Mouse (Mus musculus) embryonic fibroblast, embryonic 13.5 days (primary cell): ENCODE results near the gene Syk. TPM values are rescaled to one million over a fixed set of nuclear protein-coding genes. Genes with fewer than 3 reads are reported as not detected.
A peak's percentile ranks its signal among the peaks of the same experiment; 100 is the strongest.

ENCODE experiments used
- H3K27ac ChIP-seq: 2 replicates; pipeline ENCODE4 v1.5.1; 2012; ENCODE audit warnings: low read length, control low read depth, inconsistent platforms; ENCODE audit not compliant: insufficient read depth
- H3K4me1 ChIP-seq: 2 replicates; pipeline ENCODE4 v1.6.1; 2011; ENCODE audit warnings: low read length; ENCODE audit not compliant: control insufficient read depth, insufficient read depth
- H3K4me3 ChIP-seq: 2 replicates; pipeline ENCODE4 v1.5.1; 2011; ENCODE audit warnings: mild to moderate bottlenecking, control low read depth, low read length; ENCODE audit not compliant: insufficient read depth
- CTCF ChIP-seq: IDR thresholded peaks from 2 replicates; pipeline ENCODE4 v1.5.1; 2011; ENCODE audit warnings: mild to moderate bottlenecking, control low read depth, low read length, moderate library complexity, borderline replicate concordance; ENCODE audit not compliant: insufficient read depth
- POLR2A ChIP-seq: IDR thresholded peaks from 2 replicates; pipeline ENCODE4 v1.6.1; 2011; ENCODE audit warnings: low read depth, mild to moderate bottlenecking, control low read depth, low read length, moderate library complexity
- polyA plus RNA-seq: library from polyadenylated mRNA; stranded (reverse); fragments of >200 nt; gene quantifications from 2 replicates; pipeline ENCODE4 v1.2.4, GENCODE M21; 2011; ENCODE audit warnings: low read depth; ENCODE audit not compliant: missing spikeins, insufficient read length

Syk gene
- polyA plus RNA-seq, 1 experiment = 2.4 TPM

DNA sequence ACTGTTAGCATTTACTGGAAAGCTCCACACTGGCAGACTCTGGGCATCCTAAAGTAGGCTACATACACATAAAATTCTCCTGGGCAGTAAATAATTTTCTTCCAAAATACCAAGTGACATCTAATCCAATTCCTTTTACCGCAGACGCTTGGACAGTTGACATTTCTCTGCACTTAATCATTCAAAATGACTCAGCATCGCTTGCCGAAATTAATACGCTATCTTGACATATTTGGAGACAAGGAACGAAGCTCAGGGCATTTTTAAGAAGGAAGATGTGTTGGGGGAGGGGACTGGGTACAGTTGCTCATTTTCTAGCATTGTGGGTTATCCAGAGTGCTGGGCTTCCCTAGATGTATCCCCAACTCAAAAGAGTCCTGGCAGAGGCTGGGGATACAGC lies 36.7 kb upstream of the Syk start:
- Histone ChIP-seq H3K4me3 (no peak overlapping the region), H3K4me1 (peaks cover 4% of the 10 kb centered on the region), H3K27ac (peak overlapping the region; percentile 82)
- TF ChIP-seq POLR2A (no peak), CTCF (no peak)

DNA sequence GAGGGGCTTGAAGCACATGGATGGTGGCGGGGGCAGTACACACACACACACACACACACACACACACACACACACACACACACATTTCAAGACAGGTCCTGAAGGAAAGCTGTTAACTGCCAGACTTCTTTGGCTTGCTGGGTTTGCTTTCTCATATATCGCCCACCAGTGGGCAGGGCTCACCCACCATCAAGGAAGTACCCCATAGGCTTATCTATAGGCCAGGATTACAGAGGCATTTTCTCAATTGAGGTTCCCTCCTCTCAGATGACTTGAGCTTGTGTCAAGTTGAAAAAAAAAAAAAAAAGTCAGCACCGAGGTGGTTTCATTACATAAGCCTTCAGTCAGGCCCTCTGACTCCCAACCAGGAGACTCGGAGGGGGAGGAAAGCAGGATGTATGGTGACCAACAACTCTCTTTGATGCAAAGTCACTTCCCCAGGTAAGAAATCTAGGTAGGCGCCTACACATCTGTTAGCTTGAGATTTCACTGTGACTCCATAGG lies 32.2 kb upstream of the Syk start:
- TF ChIP-seq POLR2A = no peak
- H3K4me3 ChIP-seq = no peak overlapping the region
- H3K27ac ChIP-seq = no peak overlapping the region
- peaks cover 4% of the 10 kb centered on the region for H3K4me1 ChIP-seq

- H3K27ac ChIP-seq = no peak overlapping the region
- no peak overlapping the region for H3K4me3 ChIP-seq
- TF ChIP-seq CTCF (no peak), POLR2A (no peak)
- no peaks in the 10 kb centered on the region; the same call in 1 of the 2 replicates for H3K4me1 ChIP-seq
Measured at GRCm38 (mm10) chr13:52551275-52551674, 31.7 kb upstream of the Syk start.

- no peaks in the 10 kb centered on the region for H3K4me1 ChIP-seq
- no peak overlapping the region for H3K4me3 ChIP-seq
- no peak overlapping the region for H3K27ac ChIP-seq
- TF ChIP-seq POLR2A (no peak), CTCF (no peak)
Measured at GRCm38 (mm10) chr13:52552822-52553477, 30.0 kb upstream of the Syk start.

DNA sequence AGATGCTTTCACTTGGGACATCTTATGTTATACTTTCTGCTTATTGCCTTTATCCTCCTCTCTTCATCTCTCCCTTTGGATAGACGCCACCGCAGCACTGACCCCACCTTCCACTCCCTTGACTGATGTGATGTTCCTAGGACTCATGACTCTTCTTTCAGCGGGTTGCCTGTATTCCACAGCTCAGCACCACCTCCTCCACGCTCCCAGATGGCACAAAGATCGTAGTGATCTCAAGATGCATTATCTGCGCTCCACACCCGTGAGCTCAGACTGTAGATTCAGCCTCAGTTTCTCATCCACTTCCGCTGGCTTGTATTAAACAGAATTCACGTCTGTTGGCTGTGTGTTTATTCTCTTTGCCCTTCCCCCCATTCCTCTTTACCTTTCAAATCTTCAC lies 28.3 kb upstream of the Syk start:
- TF ChIP-seq CTCF = no peak
- no peak for TF ChIP-seq POLR2A
- Histone ChIP-seq H3K4me1 (no peaks in the 10 kb centered on the region), H3K4me3 (no peak overlapping the region), H3K27ac (no peak overlapping the region)

- Histone ChIP-seq H3K27ac (no peak overlapping the region), H3K4me1 (peaks cover 2% of the 10 kb centered on the region), H3K4me3 (no peak overlapping the region)
- TF ChIP-seq POLR2A (no peak), CTCF (no peak)
Measured at GRCm38 (mm10) chr13:52557421-52557820, 25.6 kb upstream of the Syk start.

- TF ChIP-seq POLR2A (no peak), CTCF (no peak)
- Histone ChIP-seq H3K27ac (peak overlapping the region; percentile 38; the same call in 1 of the 2 replicates), H3K4me1 (peaks cover 2% of the 10 kb centered on the region), H3K4me3 (no peak overlapping the region)
Measured at GRCm38 (mm10) chr13:52561367-52562165, 21.4 kb upstream of the Syk start.

DNA sequence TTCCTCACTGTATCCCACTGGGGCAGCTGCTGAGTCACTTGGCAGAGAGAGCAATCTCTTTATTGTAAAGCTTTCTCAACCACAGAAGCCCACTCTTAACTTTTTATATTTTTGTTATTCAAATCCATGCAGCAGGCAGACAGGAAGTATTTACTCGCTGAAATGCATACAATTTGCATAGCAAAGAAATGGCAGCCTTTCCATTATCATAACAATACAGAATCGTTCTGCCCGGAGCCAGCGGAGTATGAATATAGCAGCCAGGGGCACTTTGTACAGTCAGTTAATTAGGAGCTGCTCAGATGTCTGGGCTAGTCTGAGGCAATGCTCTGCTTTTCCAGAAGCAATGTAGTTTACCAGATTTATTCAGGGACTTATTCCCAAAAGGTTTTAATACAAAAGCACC lies 20.8 kb upstream of the Syk start:
- Histone ChIP-seq H3K27ac (peak overlapping the region; percentile 38; the same call in 1 of the 2 replicates), H3K4me3 (no peak overlapping the region), H3K4me1 (peaks cover 2% of the 10 kb centered on the region)
- no peak for TF ChIP-seq POLR2A

- TF ChIP-seq CTCF = no peak
- TF ChIP-seq POLR2A = no peak
- no peak overlapping the region for H3K4me3 ChIP-seq
- peaks cover 2% of the 10 kb centered on the region for H3K4me1 ChIP-seq
- no peak overlapping the region for H3K27ac ChIP-seq
Measured at GRCm38 (mm10) chr13:52565103-52565739, 17.8 kb upstream of the Syk start.
